Mouse (Mus musculus) adrenal gland (tissue): ENCODE data around the gene Diexf.

Experiments
- intact Hi-C: fragments of 180-260 bp; cut with DNase I; formaldehyde crosslinking; loops from one replicate; pipeline ENCODE4 v1.15.1; 2025

The Diexf gene

DNA sequence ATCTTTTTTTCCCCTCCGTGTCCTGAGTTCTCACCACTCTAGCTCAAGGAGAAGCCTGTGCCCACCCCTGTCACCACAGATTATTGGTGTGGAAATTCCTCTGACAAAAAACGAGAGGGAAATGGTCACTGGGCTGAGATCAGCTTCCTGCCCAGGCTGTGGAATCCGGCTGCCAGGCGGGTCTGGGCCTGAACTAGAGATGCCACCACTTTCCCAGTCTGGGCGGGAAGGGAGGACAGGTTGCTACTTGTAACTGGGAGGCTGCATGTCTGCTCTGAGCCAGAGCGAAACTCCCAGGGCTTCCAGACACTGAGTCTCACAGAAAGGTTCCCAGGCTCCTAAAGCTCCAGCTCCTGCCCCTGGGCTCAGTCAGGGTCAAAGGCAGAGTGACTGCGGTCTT is 11.0 kb upstream of the Diexf start:
- intact Hi-C loops, result no loop called here

DNA sequence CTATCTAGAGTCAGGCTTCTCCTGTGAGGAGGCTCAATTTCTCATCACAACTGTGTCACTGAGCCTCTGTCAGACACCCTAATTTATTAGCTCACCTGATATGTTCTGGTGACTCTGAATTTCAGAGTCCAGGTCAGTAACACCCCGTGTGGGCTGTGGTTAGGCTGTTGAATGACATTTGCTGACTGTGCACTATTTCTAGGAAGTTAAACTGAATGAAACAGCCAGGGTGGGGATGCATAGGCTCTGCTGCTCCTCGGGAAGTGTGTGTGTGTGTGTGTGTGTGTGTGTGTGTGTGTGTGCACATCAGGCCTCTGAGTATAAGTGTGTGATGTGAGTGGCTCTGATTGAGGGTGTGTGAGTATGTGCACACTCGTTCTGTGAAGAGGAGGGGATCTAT is 8.6 kb upstream of the Diexf start:
- intact Hi-C loops, result no loop called here

DNA sequence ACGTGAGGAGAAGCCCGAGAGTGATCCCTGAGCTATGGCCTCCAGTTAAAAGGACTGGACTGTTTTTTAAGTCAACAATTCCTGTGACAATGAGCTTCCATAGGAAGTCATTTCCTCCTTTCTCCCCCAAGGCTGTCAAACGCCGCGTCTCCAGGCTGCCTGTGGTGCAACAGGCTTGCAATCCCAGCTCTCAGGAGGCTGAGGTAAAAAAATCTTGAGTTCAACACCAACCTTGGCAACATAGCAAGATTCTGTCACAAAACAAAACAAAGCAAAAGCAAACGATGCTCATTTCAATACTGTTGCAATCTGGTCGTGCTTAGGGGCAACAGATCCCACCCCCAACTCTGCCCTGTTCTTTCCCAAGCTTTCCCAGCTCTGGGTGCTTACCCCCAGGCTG is 8.0 kb upstream of the Diexf start:
- intact Hi-C loops, result no loop called here

DNA sequence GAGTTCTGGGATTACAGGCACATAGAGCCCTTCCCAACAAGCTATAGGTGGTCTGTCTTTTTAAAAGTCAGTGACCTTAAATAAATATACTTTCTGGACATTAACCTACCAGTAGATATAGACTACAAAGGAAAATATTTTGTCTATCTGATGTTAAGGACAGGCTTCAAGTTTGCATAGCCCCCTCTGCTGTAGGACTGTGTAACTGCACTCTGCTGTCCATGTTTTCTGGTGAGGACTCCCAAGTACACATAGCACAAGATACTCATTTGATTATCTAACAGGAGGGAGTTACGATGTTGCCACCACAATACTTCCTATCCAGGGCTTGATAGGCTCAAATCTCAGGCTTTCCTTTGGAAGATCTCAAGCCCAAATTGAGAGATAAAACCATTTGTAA is 3.7 kb upstream of the Diexf start:
- intact Hi-C loops, result loop anchor here (5.0 kb wide), 1 partner anchor 39 kb away; no protein-coding TSS in a partner anchor

DNA sequence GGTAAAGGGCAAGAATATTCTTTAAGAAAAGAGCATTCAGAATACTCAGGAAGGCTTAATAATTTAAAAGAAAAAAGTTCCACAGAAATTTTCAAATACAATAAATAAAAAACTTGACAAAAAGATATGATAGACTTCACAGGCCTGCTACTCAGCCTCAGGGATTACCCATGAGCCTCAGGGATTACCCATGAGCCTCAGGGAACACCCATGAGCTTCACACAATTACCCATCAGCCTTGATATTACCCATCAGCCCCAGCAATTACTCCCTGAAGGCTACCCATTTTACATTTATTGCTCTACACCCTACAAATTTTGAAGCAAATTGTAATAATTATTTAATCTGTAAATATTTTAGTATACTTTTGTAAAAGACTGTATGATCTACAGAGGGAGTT is 2.3 kb upstream of the Diexf start:
- intact Hi-C loops, result loop anchor here (5.0 kb wide), 1 partner anchor 40 kb away; no protein-coding TSS in a partner anchor

DNA sequence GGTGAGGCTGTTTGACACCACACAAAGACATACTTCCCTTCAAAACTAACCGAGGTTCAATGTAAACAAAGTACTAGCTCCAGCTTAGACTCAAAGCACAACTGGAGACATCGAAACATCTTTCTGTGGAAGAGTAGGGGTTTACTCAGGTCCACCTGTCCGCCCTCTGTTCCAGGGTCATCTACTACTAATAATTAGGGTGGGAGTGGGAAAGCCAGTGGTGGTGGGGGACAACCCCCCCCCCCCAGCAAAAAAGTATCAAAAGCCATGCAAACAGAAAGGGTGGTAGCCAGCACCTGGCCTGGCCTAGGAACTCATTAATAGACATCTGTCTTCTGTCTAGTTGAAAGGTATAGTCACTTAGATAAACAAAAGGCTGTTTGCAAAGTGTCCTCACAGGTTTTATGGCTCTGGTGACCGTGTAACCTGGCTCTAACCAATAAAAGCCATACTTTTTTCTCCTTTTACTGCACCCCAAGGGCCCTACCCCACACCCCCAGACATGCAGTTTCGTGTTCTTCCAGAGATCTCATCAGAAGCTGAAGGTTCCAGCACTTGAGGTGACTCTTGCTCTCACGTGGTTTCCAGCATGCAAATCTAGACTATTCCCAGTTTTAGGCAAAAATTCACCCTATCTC is 1.4 kb upstream of the Diexf start:
- intact Hi-C loops, result loop anchor here (5.0 kb wide), 1 partner anchor 41 kb away; no protein-coding TSS in a partner anchor

DNA sequence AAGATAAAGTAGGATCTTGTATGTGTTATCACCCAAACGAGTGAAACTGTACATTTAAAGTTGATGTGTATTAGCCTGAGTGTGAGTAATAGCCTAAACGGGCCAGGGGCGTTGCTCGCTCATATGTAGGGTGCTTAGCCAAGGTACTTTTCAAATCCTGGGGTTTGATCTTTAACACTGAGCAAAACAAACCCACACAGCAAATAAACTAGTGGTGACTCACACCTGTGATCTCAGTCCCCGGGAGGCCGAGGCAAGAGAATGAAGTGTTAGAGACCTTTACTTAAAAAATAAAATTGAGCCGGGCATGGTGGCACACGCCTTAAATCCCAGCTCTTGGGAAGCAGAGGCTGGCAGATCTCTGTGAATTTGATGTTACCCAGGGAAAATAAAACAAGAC is 767 bp upstream of the Diexf start:
- intact Hi-C loops, result loop anchor here (5.0 kb wide), 1 partner anchor 41 kb away; no protein-coding TSS in a partner anchor

DNA sequence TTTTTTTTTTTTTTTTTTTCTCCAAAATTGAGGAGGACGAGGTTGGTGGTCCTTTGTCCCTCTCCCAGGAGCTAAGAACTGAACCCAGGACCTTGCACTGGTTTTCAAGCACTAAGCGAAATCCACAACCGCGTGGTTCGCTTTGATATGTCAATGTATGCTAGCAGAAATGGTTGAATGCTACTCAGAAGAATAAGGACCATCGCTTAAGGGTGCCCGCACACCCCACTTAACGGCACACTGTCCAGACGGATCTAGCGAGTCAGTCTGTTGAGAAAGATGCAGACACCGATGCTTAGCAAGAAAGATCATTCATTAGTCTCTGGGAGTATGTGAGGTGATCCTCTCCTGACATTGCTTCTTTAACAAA is 369 bp upstream of the Diexf start:
- intact Hi-C loops, result loop anchor here (5.0 kb wide), 1 partner anchor 42 kb away; no protein-coding TSS in a partner anchor

DNA sequence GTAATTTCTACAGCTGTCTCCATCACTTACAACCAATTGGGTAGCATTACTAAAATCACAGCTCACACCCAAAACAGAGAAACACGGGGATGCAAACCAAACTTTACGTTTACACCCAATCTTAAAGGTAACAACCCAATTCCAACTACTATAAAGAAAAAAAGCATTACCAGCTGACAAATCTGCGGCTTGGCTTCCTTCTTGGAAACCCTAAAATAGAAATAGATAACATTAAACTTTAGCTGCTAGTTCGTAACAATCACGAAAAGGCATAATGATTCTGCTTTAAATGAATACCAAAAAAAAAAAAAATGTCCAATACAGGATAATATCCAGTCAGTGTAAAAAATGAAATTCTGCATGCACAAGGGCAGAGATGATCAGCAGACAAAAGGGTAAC is 751 bp downstream of the Diexf start:
- intact Hi-C loops, result no loop called here

DNA sequence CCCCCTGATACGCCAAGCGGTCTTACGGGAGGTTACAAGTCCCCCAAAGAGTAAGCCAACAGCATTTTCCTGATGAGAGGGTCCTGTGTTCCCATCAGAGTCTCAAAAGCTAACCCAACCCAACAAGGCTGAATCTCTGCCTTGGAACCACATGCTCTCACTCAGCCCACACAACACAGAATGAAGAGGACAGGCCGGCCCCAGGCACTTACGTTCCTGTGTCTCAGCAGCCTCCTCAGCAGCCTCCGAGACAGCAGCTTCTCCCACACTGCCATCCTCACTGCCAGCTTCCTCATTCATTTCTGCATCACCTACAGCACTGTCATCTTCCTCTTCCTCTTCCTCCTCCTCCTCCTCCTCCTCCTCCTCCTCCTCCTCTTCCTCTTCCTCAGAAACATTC is 2.0 kb downstream of the Diexf start:
- intact Hi-C loops, result no loop called here

DNA sequence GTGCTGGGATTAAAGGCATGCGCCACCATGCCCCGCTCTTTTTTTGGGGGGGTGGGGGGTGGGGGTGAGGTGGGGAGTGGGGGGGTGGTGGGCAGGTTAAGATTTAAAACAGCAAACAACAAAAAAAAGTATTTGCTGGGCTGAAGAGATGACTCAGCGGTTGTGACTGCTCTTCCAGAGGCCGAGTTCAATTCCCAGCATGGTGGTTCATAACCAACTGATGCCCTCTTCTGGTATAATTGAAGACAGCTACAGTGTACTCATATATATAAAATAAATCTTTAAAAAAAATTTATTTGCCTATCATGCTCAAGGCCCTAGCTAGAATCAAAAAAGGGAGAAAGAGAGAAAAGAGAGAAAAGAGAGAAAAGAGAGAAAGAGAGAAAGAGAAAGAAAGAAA is 4.2 kb downstream of the Diexf start:
- intact Hi-C loops, result no loop called here

DNA sequence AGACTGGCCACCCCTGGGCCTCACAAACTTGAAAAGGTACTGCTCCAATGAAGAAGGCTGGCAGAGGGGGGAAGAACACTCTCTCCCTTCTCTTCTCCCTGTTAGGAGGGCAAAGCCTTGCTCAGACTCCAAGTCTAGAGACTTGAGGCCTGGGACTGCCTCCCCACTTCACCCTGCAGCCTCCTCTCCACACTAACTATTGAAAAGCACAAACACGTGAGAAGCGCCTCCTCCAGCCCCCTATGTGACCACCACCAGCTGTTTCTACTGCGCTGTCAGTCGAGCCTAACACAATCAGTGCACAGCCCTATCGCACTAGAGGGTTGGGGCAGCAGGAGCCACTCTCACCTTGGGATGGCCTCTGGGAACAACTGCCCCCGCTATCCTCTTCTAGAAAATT is 6.8 kb downstream of the Diexf start:
- intact Hi-C loops, result loop anchor here (5.0 kb wide), 1 partner anchor 121 kb away; no protein-coding TSS in a partner anchor

DNA sequence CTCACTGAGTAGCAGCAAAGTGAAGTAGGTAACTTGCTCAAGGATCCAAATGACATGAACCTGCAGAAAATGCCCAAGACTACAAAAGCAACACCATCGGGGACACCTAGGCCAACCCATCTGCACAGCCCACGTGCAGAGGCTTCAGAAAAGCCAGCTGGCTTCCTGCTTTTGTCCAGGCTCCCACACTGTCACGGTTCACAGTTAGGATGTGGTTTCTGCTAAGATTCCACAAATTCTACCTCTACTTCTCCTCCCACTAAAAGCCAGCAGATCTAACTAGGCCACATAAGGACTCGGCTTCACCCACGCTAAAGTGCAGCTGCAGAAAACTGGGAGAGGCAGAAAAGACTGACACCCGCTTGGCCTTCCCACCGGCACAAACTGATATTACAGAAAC is 7.3 kb downstream of the Diexf start:
- intact Hi-C loops, result loop anchor here (5.0 kb wide), 1 partner anchor 120 kb away; no protein-coding TSS in a partner anchor

DNA sequence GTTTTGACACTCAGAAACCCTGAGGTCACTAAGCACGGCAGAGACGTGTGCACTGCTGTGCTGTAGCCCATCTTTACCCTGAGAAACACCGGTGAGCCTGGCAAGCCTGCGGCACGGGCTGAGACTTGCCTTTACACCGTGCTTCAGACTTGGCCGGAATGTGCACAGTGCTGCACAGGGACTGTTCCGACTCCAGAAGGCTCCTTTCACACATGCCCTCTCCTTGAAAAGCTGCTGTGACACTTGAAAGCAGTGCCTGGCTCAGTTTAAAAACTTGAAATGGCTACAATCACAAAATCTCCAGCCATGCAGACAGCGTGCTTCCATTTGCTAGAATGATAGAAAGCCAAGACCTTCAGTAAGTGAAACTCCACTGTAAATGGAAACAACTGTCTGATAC is 18.0 kb downstream of the Diexf start:
- intact Hi-C loops, result no loop called here

DNA sequence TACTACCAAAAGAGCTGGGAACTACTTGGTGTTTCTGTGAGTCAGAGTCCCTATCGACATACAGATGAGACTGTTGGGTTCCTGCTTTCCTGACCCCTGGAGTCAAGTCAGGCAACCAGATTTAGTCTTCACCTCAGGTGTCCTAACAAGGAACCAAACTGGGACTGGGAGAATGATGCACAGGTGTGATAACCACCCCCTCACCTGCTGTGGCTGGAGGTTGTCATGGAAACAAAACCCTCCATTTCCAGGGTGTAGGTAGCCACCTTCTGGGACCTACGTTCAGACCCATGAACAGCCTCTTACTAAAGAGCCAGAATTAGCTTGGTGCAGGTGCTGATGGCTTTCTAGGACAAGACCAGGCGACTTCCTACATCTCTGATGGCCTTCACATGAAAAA is 27.1 kb downstream of the Diexf start:
- intact Hi-C loops, result no loop called here

DNA sequence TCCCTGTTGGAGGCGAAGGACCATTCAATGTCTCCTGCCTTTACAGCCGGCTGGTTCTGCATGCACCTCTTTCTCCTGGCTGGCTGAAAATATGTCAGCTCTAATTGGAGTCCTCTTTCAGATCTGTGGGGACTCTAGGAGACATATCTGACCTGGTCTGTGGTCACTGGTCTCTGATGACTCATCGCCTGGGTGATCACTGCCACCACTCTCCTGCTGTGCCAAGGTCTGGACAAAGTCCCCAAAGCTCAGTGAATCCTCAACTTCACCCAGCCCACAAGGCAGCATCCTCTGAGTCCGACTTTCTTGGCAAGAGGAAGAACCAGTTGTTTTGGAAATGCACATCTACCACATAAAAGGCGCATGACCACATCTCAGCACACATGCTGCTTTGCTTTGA is 27.5 kb downstream of the Diexf start:
- intact Hi-C loops, result no loop called here

DNA sequence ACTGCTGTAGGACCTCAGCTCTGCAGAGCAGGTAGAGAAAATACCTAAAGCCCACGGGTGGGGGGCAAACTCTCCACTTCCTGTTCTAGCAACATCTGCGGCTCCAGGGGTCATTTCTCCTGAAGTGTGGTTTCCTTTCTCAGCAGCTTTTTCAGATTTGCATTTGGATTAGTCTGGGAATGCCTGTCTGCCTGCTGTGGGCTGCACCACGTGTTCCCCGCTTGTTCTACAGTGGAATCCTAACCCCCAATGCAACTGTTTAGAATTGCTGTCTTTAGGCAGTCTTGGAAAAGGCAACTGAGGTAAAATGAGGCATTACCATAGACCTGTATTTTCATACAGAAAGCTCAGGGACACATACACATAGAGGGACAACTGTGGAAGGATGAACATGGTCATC is 28.0 kb downstream of the Diexf start:
- intact Hi-C loops, result no loop called here

DNA sequence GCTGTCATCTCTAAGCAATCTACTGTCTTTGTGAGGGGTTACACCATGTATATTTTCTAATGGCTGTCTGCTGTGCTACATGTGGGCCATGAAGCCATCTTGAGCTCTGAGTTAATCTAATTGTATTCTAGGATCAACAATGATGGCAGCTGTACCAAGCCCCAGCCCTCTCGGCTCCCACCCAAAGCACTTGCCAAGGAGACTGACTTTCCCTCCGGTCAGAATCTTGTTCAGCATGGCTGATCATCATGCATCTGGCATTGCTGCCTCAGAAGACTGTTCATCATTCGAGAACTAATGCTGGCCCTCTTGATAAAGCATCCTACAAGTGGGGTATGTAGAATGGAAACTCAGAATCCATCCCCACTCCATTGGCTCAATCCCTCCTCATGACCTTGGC is 31.1 kb downstream of the Diexf start:
- intact Hi-C loops, result no loop called here

DNA sequence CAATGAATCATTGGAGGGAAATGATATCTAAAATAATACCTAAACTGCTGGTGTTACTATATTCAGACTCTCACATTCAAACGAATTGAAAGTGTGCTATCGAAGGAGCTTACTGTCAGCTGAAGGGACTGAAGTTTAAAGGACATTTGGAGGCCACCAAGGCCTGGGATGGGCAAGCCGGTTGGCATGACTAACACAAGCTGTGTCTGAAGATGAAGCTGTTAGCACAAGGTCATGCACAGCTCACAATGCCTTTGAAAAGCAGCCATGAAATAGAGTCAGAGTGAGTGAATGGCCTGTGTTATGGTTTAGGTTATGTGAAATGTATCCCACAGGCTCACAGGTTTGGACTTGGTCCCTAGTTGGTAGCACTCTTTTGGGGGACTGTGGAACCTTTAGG is 36.5 kb downstream of the Diexf start:
- intact Hi-C loops, result no loop called here

DNA sequence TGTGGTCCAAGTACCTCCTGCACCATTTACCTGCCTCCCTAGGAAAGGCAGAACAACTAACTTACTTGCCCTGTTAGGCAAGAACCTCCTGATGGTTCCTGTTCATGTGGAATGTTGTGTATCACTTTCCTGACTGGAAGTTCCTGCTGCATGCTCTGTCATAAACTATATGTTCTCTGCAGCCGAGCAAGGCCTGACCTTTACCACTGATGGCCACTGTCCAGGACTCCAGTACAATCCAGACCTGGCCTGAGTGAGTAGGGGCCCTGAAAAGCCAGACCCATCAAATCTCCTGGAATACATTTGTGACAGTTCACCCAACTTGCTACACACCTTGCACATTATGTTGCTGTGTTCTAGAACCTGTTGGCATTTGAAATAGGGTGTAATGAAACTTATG is 37.3 kb downstream of the Diexf start:
- intact Hi-C loops, result no loop called here

DNA sequence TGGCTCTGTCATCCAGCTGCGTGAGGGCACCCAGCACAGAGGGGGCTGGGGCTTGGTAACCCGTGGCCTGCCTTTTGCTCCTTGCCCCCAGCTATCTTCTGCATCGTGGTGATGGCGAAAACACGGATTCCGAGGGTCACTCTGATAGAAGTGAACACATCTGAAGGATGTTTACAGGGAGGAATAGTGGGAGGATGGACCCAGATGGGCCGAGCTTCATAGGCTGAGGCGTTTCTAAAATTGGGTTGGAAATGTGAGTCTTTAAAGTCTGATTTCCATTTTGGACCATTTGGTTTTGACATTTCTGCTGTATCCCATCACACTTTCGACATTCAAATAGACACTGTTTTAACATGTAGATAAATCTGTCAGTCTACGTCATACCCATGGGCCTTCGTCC is 39.2 kb downstream of the Diexf start:
- intact Hi-C loops, result no loop called here

DNA sequence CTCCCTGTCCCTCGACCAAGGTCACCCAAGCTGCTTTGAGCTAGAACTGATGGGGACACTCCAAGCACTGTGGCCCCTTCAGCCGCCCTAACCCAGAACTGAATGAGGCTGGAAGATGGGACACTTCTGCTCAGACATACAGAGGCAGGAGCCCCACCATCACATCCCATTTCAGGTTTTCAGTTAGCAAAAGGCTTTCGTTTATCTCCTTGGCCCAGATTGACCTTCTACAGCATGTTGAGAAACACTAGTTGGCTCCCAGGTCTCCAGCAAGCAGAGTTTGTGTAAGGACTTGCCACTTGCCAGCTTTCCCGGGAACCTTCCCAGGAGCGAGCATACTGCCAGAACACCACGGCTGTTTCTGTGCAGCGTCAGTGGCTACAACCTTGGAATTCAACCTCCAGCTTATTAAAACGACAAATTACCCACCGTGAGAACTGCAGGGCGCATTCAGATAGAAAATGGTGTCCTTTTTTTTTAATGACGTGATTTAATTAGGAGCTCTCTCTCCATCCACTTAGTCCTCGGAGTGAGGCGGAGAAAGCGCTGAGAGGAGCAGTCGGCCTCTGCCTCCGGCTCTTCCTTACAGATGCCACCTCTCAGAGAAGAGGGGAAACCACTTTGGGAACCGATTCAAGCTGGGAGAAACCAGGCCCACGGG is 39.7 kb downstream of the Diexf start:
- intact Hi-C loops, result no loop called here

DNA sequence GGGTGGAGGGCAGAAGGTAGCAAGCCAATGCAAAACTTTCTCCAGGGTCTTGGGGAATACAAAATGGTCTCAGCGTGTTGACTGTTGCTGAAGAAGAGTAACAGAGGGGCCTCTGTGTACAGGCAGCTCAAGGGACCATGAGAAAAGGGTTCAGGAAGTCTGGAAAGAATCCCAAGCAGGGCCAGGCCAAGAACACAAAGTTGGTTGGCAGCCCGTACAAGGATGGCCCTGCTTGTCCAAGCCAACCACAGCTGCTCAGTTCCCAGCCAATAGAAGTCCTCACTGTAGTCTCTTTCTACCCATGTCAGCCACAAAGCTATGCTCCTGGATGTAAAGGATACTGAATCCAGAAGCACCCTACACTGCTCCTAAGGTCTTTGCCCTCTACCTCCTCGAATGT is 40.4 kb downstream of the Diexf start:
- intact Hi-C loops, result no loop called here
